Mouse (Mus musculus) liver, embryonic 14.5 days (tissue): ENCODE measurements around the gene Figla.
A peak's percentile ranks its signal among the peaks of the same experiment; 100 is the strongest.

Source experiments
- CTCF ChIP-seq: IDR thresholded peaks from 2 replicates; pipeline ENCODE4 v1.5.1; 2016; ENCODE audit warnings: antibody characterized with exemption, low read depth, control low read depth
- EP300 ChIP-seq: IDR thresholded peaks from 2 replicates; pipeline ENCODE4 v1.6.1; 2016; ENCODE audit warnings: antibody characterized with exemption, low read depth

- TF ChIP-seq CTCF: no peak
- TF ChIP-seq EP300: peak; percentile 50
Measured at GRCm38 (mm10) chr6:86069856-86070255, 53.9 kb downstream of the Figla start.
